Mouse (Mus musculus): Measurements from ENCODE around the gene Krtap28-10.

Krtap28-10 gene

DNA sequence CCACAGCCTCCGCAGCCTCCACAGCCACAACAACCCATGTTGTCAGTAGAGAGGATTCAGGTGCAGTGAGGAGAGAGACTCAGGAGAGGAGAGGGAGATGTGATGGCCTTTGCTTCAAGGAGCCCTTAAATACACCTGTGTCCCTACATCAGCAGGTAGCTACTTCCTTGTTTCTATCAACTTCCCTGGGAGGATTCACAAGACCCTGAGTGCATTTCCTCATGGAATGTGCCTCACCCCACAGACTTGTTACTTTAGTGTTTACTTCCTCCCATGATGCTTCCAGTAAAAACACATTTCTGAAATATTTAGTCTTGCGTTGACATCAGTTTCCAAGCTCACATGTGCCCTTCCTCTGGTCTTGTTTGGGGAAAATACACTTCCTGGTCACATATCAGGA lies at the start of gene Krtap28-10:
Gene Krtap28-10, minus strand, starts transcription at position 101 of the 400 bp plus-strand sequence.
- no peak for DNase-seq

DNA sequence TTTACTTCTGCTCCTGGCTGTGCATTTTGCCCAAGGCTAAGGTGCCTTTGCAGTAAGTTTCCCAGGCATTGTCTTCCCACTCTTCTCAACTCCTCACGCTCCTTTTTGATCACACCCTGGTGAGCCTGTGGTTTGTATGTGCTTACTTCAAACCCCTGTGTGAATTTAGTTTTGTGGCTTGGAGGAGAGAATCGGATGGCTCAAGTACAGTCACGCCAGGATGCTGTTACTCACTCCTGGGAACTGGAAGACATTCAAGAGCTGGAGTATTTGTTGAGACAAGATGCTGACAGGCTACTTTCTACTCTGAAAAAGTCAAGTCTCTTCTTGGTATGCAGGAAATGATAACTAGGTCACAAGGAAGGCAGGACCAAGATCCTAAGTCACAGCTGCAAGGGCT lies 49.0 kb upstream of the Krtap28-10 start:
- DNase-seq: no peak

DNA sequence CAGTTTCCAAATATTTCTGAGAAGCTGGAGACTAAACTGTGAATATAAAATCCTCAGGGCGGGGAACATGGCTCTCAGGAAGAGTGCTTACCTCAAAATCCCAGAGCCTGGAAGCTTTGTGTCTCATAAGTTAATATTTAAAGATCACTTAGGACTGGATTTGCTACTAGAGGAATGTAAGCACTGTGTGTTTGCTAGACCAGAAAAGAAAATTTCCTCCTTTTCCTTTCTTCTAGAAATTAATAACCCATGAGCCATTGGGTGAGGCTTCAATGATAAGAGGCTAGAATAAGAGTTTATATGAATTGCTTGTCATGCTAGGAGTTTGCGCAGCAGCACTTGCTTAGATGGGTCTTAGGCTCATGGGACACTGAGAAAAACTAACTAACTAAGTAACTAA lies 42.5 kb upstream of the Krtap28-10 start:
- DNase-seq: no peak

DNA sequence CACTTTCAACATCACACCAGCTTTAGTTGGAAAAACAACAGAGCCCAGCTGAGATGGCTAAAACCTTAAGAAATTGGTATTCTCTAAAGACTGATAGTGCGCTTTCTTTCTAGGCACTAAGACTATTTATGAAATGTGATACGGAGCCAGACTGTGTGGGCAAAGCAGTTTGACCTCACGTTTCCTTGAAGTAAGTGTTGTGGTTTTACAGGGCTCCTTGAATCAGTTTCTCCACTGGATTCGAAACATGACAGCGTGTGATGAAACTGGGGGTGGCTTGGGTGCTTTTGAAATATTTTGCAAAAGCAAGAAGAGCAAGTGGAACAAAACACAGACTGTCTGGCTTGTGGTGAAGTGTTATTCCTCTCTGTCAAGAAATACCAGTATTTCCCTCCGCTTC lies 34.7 kb upstream of the Krtap28-10 start:
- DNase-seq: no peak

DNA sequence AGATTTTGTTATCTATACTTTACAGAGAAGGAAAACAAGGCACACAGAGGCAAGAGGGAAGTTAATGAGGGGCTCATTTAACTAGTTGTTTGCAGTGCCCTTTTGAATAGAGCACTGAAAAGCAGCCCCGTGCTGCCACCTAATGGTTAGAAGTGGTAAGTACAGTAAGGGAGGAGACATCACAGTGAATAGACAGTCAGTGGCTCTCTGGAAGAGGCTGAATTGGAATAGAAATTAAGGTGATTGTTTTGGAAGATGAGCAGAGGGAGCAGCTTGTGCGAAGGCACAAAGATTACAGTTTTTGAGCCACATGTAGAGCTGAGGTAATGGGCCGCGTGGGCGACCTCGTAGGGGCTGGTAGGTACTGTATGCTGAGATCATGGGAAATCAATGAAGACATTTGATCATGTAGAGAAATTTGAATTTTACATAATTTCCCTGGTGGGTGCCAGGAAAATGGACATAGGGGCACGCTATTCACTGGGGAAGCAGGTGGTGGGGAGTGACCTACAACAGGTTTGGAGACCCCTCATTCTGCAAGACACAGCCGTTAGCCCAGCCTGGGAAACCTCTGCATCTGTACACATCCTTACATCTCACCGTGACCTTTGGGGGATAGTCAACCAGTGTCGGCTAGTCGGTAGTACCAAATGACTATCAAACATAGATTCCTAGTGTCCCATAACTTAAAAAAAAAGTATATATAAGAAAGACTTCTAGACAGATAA lies 34.1 kb upstream of the Krtap28-10 start:
- no peak for DNase-seq

DNA sequence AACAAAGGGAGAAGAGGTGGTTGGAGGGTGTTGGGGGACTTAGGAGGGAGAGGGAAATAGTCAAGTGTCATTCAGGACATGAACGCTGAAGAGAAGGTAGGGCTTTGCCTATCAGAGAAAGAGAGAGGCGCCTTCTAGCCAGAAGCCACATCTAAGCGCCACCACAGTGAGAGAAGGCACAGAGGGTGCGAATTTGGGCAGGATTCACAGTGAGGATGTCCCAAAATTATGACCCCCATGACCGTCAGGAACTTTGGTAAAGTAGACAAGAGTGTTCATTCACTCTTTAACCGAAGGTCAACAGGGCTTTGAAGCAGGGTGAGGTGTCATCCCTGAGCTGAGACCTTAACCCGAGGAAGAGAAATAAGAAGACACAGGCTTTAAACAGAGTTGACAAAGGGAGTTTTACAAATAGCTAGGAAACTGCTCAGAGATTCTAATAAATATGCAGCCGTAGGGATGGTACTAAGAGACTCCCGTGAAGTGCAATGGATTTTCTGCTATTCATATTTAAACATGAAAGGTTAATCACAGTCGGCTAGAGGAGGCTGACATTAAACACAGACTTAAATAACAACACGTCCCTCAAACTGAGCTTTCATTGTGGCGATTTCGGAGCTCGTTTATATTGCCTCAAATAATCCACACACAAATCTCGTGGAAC lies 33.4 kb upstream of the Krtap28-10 start:
- DNase-seq: no peak

DNA sequence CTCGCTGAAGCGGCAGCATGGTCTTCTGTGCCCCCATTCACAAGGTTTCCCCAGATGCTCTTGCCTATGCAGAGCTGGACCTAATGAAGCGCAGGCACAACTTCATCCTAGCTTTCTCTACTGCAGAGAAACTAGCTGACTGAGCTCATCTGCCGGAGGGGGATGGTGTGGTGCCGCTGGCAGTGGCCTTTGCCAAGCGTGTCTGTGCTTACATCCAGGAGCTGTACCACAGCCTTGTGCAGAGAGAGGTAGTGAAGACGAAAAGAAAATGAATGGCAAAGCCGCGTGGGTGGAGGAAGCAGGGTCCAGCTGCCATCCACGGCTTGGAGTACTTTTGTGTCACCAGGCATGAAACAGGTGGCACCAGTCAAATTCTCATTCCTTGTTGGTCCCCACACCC lies 24.9 kb upstream of the Krtap28-10 start:
- DNase-seq: no peak

DNA sequence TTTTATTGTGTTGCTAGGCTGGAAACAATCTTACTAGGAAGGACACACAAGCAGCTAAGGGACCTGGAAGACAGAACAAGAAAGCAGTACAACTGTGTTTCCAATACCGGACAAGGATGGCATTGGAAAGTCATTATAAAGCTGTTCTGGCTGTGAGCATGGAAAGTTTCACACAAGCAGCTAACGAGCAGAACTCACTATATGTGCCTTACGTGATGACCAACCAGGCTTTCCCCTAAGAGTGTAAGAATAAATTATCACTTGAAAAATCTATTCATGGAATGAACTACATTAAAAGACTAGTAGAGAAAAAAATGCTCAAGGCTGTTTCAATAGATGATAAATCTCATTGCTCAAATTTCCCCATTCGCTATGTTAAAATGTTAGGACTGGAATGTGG lies 24.3 kb upstream of the Krtap28-10 start:
- no peak for DNase-seq

DNA sequence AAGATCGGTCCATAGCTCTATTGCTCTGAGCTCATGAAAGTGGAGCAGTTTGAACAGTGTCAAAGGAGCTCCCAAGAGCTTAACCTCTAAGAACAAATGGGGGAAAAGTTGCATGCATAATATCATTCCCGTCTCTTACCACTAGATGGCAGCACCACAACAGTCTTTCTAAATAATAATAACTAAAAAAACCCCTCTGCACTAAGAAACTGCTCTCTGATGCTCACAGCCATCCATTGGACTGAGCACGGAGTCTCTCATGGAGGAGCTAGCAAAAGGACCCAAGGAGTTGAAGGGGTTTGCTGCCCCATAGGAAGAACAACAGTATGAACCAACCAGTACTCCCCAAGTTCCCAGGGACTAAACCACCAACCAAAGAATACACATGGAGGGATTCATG lies 22.6 kb upstream of the Krtap28-10 start:
- DNase-seq: no peak

DNA sequence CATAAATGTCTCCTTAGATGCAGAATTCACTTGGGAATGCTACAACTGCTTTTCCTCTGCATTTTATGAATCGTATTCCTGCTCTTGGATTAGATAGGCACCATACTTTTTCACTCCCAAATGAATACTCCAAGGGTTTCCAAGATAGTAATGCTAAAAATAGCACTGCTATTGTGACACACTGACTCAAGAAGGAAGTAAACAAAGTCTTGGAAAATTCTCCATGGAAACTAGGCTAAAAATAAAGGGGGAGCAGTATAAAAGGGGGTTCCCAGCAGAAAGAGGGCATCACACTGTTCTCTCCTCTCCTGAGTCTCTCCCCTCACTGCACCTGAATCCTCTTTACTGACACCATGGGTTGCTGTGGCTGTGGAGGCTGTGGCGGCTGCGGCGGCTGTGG lies 18.4 kb upstream of the Krtap28-10 start, which contains the start of gene Krtap28-13:
Gene Krtap28-13, plus strand, starts transcription at position 288 of the 400 bp plus-strand sequence.
- DNase-seq: no peak

DNA sequence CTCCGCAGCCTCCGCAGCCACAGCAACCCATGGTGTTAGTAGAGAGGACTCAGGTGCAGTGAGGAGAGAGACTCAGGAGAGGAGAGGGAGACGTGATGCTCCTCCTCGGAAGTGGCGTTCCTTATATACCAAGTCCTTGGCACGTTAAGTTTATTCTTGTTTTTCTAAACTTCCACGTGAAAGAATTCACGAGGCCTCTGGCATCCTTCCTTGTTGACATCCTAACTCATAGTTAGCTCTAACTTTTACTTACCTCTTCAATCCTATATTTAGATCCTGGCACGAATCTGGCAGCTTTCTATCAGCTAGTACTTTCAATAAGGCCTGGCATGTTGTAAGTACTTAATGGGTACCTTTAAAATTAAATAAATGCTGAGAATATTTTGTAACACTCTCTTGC lies 17.0 kb upstream of the Krtap28-10 start, which contains the start of gene A030005K14Rik:
Gene A030005K14Rik, minus strand, starts transcription at position 101 of the 400 bp plus-strand sequence.
- no peak for DNase-seq

DNA sequence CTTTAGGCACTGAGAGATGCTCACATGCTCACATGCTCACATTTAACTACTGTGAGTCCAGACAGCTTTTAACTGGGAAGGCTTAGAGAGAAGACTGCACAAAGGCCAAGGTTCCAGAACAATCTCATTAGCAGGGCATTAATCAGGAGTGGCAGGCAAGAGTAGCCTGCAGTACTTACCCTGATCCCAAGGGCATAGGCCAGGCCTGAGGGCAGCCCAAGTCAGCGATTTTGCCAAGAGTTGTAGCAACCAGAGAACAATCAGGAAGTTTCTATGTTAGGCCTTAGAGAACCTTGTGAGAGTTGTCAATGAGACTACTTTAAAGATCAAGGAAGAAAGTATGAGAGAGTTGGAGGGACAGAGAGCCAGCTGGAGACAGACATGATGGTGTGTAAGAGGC lies 16.2 kb upstream of the Krtap28-10 start:
- no peak for DNase-seq

DNA sequence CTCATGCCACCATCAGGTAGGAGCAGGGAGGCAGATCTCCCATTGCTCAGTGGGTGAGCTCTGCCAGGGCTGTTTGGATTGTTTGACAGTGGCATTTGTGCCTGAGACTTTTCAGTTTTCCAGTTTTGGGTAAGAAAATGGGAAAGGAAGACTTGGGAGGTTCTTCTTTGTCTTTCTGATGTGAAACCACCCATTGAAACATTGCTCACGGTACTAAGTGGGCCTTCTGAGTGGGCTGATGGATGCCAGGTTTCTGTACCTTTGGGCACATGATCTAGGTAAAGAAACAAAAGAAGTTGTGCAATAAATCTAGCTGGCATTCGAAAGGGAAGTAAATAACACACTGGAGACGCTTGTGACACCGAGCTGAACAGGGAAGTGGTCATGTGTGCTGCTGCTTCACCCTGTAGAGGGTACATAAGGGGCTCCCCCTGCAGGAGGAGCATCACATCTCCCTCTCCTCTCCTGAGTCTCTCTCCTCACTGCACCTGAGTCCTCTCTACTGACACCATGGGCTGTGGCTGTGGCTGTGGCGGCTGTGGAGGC lies 2.7 kb upstream of the Krtap28-10 start, which contains the start of gene Gm47969:
Gene Gm47969, plus strand, starts transcription at position 51 of the 546 bp plus-strand sequence.
- DNase-seq: no peak

DNA sequence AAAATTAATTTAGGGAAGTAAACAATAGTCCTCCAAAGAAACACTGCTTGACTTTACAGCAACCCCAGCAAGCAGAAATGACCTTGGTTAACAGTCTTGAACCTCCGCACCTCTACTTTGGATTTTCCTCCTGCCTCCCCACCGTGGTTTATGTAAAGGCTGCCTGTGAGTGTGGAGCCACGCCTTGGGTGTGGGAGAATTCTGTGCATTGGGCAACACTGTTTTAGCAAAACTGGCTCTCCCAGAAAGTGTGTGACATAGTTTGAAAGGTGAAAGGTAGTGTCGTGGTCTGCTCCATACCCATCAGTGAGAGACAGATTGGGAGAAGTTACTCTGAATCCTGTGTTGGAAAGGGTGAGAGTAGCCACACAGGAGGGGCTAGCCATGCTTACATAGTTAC lies 3.2 kb downstream of the Krtap28-10 start:
- DNase-seq: no peak

DNA sequence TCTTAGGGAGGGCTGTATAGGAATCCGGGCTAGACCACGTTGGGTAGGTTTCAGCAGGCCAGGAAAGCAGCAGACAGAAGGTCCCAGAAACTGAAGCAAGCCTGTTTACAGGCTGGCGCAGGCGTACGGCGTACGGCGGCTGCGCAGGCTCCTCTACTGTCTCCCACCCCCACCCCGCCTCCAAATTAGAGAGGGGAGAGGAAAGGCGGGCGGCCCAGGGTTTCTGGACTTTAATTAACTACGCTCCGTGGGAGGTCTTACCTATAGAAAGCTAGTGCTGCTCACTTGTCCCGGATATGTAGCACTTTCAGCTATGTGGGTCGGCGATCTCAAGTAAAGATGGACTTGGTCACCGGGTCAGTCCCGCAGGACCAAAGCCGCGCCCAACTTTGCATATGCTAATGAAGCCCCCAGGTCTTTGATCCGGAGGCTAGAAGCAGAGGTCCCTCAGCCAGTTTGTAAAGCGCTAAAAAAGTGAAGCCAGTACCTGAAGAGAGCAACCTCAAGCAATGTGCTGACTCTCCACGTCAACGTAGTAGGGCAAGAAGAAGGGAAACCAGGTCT lies 4.1 kb downstream of the Krtap28-10 start, which contains the start of gene Slc19a3:
Gene Slc19a3, minus strand, starts transcription at position 340 of the 564 bp plus-strand sequence.
- no peak for DNase-seq

DNA sequence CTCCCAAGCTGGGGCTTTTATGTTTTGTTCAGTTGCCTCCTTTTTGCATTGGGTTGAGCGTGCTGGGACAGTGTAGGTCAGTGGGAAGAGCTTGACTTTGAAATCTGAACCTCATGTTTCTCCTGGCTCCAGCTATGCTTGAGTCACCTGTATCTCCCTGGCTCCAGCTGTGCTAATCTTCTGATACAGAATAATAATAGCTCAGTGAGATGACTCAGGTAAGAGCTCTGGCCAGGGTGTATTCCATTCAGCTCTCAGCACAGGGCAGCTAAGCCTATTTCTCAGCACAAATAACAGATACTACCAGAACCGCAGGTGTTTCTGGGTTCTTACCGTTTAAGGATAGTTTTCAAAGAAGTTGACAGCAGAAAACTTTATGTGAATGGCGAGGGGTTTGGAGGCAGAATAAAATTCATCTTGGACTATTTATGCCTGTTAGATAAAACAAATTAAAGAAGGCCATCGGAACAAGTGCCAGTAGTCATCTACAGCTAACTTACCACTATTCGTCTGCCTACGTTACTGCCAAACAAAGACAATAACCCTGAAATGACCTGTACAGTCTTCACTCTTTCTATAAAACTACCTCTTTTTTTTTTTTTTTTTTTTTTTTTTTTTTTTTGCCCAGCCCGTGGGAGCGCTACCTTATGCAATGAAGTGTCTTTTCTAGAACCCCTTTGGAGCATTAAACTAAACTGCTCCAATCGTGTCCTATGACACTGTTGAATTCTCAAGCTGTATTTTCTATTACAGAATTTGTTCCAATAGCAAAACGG lies 5.2 kb downstream of the Krtap28-10 start:
- no peak for DNase-seq

DNA sequence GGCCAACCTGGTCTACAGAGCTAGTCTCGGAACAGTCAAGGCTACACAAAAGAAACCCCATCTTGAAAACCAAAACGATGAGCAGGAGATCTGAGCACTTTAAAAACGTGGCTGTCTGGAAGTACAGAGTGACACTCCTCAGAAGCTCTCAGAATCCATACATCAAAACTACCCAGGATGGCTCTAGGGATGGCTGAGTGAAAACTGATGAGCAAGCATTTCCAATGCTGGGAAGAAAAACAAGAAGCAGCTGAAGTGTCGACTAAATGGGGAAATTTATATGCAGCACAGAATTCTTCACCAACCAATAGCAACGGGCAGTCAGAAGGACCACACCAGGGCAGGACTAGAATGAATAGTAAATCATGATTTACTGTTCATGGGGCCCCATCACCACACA lies 7.8 kb downstream of the Krtap28-10 start:
- DNase-seq: no peak

DNA sequence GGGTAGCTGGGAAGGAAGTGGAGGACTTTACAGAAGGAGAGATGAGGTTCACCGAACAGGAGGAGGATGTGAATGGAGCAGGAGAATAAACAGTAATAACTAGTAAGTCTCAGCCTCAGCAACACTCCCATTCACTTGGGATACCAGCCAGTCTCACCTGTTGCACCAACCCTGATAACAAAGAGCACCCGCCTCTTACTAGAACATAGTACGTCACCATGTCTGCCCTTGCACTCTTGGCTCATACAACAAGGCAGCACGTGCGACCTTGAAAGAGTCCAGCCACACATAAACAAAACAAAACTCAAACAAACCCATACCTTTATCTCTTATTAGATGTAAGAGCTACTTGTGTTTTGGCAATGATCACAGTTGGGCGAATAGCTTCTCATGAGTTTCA lies 9.8 kb downstream of the Krtap28-10 start:
- no peak for DNase-seq

DNA sequence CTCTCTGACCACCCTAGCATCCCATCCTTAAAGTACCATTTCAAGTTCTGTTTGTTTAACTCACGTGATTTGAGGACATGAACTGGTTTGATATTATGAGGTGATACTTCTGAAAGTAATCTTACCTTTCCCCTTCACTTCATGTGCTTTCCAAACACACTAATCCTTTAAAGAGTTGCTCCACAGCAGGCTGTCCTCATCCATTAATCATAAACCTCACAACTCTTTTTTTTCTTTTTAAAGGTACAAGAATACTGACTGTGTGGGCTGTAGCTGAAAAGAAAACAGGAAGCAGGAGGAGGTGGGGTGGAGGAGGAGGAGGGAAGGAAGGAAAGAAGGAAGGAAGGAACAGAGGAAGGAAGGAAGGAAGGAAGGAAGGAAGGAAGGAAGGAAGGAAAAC lies 10.3 kb downstream of the Krtap28-10 start:
- no peak for DNase-seq

DNA sequence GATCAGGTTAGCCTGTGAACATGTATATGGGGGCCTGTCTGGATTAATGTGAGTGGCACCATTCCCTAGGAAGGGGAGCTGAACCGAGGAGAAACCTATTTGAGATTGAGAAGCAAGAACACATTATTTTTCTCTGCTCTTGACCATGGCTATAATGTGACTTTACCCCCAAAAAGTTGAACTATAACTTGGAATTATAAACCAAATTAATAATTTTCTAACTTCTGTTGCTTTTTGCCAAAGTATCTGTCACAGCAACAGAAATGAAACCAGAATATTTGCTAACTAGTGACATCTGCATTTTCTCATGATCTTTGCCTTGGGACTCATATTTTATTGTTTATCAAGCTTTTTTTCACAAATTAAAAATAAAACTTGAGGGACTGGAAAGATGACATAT lies 25.7 kb downstream of the Krtap28-10 start:
- no peak for DNase-seq

DNA sequence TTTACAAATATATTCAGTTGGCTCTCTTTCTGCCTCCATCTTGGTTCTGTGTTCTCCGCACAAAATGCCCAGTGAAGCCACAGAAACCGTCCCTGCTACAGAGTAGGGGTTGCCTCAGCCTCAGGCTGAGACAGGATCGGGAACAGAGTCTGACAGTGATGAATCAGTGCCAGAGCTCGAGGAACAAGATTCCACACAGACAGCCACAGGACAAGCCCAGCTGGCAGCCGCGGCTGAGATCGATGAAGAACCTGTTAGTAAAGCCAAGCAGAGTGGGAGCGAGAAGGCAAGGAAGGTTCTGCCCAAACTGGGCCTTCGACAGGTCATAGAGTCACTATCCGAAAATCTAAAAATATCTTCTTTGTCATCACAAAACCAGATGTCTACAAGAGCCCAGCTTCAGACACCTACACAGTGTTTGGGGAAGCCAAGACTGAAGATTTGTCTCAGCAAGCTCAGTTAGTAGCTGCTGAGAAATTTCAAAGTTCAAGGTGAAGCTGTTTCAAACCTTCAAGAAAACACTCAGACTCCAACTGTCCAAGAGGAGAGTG lies 26.9 kb downstream of the Krtap28-10 start:
- no peak for DNase-seq

DNA sequence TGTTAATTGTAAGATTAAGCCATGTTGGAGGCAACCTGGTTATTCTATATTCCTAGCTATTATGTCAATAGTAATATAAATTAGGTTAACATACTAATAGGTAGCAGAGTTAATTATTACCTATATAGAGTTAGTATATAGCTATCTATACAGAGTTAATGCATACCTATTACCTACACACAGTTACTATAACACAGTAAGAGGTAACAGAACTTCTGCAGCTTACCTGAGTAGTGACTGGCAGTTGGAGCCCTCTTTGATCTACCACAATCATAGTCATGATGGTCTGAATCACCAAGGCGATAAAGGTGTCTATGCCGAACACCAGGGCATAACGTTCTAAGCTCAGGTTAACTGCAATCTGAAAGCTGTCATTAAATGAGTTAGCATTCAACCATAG lies 27.8 kb downstream of the Krtap28-10 start:
- no peak for DNase-seq

Measured in thymus, postnatal 36 days (tissue).